Mouse (Mus musculus): ENCODE data around the gene Il4ra. TPM values are rescaled to one million over a fixed set of nuclear protein-coding genes. Genes with fewer than 3 reads are reported as not detected.

The Il4ra gene
- 8.5 and 9.1 TPM in 2 replicates for polyA plus RNA-seq (2015; fragmentation: Nextera tagmentation; extraction: Ambion mirVana)

DNA sequence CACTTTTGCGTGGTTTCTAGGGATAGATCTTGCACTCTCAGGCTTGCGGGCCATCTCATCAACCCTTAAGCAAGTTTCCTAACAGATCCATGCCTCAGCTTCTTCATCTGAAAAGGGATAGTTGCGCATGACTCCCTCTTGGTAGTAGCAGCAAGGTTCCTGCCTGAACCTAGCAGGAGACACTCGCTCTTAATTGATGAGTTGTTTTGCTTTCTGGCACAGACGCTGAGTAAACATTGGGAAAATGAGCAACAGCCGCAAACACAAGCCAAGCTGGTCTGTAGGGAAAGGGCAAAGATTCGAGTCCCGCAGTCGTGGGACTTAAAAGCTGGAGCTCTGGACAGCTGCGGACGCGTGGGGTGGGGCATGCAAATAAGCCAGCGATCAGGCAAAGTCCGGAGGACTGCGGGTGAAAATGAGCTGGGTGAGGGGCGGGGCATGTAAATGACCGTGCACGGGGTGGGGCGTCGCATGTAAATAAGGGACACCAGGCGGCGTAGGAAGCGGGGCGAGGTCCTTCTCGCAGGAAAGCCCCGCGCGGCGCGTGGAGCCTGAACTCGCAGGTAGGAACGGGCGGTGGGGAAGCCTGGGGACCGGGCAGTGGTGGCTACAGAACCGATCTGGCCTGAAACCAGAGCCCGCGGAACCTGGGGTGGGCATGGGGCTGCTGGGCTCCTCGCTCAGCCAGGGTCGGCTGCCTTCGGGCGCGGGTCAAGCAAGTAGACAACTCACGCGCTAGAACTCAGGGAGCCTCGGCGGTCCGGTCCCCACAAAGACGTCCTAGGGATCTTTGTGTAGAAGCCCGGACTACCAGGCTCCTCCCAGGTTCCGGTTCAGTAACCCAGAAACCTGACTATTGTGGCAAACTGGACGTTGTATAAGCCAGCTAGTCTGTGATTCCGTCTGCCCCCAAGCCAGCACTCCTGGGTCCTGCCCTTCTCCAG lies at the start of gene Il4ra:
Il4ra (plus strand) TSS at position 355 of the 944 bp plus-strand sequence.

GRCm38 (mm10) chr7:125603185-125603631 lies 51.3 kb downstream of the Il4ra start, which contains the start of gene Il21r:
Il21r (plus strand) TSS chr7:125603429.

Other genes with a start within 250 kb of the Il4ra start
- gene Kdm8, start 107.4 kb upstream of the Il4ra start, polyA plus RNA-seq (2015; fragmentation: Nextera tagmentation; extraction: Ambion mirVana) = 4.3 and 4.8 TPM in 2 replicates
- gene Nsmce1, start 60.5 kb upstream of the Il4ra start, polyA plus RNA-seq (2015; fragmentation: Nextera tagmentation; extraction: Ambion mirVana) = 59.2 and 63.7 TPM in 2 replicates
- gene Il21r, start 51.3 kb downstream of the Il4ra start, polyA plus RNA-seq (2015; fragmentation: Nextera tagmentation; extraction: Ambion mirVana) = 0.65 and 0.67 TPM in 2 replicates
- 8.0 and 8.7 TPM in 2 replicates for gene Gtf3c1, start 155.7 kb downstream of the Il4ra start, polyA plus RNA-seq (2015; fragmentation: Nextera tagmentation; extraction: Ambion mirVana)
- gene D430042O09Rik, start 155.8 kb downstream of the Il4ra start, polyA plus RNA-seq (2015; fragmentation: Nextera tagmentation; extraction: Ambion mirVana) = 1.6 and 2.5 TPM in 2 replicates

Data from skeletal muscle tissue, postnatal 0 days (tissue).